19 mouse cellular contexts compared by ENCODE assay signal in the genomic region with DNA sequence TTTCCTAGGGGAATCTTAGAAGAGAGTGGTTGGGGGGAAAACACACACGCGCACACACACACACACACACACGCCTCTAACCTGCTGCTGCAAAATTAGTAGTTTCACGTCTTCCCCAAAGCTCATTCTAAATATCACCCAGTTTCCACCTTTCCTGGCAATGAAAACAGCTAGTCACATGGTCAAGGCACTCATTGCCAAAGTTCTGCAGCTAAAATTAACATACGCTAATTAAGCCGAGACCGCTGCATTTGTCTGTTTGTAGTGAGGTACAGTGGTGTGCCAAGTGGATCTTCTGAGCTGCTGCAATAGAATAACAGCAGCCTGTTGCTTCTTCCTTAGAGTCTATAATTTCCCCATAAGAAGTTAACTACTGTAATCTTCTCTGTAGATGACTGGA. TPM values are rescaled to one million over a fixed set of nuclear protein-coding genes. Genes with fewer than 3 reads are reported as not detected.
DNase-seq lines count a peak whose midpoint lies in the region; ATAC-seq and TF ChIP-seq lines count a peak whose summit lies in the region.
"Had no signal": no experiment of that assay in that cellular context is flagged by ENCODE, and none has a peak within 500 bp of the region (broad histone marks: within the 10 kb centered on the region; RNA-seq: fewer than 3 reads in every experiment).

No protein-coding gene starts in this region.

- ATAC-seq in forebrain, embryonic 13.5 days = peak; percentile 70
- no peak for ATAC-seq in forebrain, embryonic 11.5 days (replicated peaks; ENCODE audit: low FRiP score)
- no peak for ATAC-seq in midbrain, postnatal 0 days (ENCODE audit: low FRiP score)
- ATAC-seq in midbrain, embryonic 15.5 days (replicated peaks) = no peak
- ATAC-seq: CD4-positive, CD25-positive, alpha-beta regulatory T cell, adult 4 months; intestine, embryonic 15.5 days had no signal

- no peak overlapping the region for H3K9ac ChIP-seq in forebrain, embryonic 13.5 days
- no peak overlapping the region for H3K9ac ChIP-seq in forebrain, embryonic 11.5 days (ENCODE audit: low read length)
- H3K9ac ChIP-seq in midbrain, postnatal 0 days (replicated peaks; ENCODE audit: low read length, poor library complexity, severe bottlenecking) = no peak overlapping the region
- no peak overlapping the region for H3K9ac ChIP-seq in midbrain, embryonic 15.5 days
- H3K9ac ChIP-seq: embryonic facial prominence, embryonic 13.5 days; hindbrain, embryonic 13.5 days; intestine, embryonic 15.5 days had no signal

- H3K4me3 ChIP-seq in forebrain, embryonic 13.5 days = no peak overlapping the region
- no peak overlapping the region for H3K4me3 ChIP-seq in forebrain, embryonic 11.5 days (ENCODE audit: low read depth, low read length)
- H3K4me3 ChIP-seq in heart, embryonic 10.5 days = no peak overlapping the region
- H3K4me3 ChIP-seq in midbrain, postnatal 0 days (ENCODE audit: low read depth, low read length) = no peak overlapping the region
- no peak overlapping the region for H3K4me3 ChIP-seq in midbrain, embryonic 15.5 days
- H3K4me3 ChIP-seq: embryonic facial prominence, embryonic 13.5 days; hindbrain, embryonic 13.5 days; intestine, embryonic 15.5 days had no signal

- no peak for TF ChIP-seq CTCF in midbrain, postnatal 0 days (IDR thresholded peaks at IDR 0.05)

- no peak for DNase-seq in forebrain, embryonic 11.5 days (ENCODE audit: low spot score)
- DNase-seq in heart, embryonic 10.5 days (ENCODE audit: low spot score) = peak; percentile 58
- no peak for DNase-seq in heart, adult 18-20 months
- peak; percentile 37 for DNase-seq in midbrain, postnatal 0 days (ENCODE audit: low spot score)
- DNase-seq in right cerebral cortex, adult 18-20 months = no peak
- DNase-seq: B cell, adult 2 months; cerebellum, adult 18-20 months; cerebellum, adult 9-11 months; cerebellum, postnatal 36 days; gastrocnemius, postnatal 10 days; heart, postnatal 10 days; heart, postnatal 4 days had no signal

- no peak overlapping the region for H3K27ac ChIP-seq in forebrain, embryonic 13.5 days
- no peak overlapping the region for H3K27ac ChIP-seq in forebrain, embryonic 11.5 days (ENCODE audit: low read depth, low read length)
- H3K27ac ChIP-seq in heart, embryonic 10.5 days = no peak overlapping the region
- H3K27ac ChIP-seq in midbrain, postnatal 0 days (ENCODE audit: low read depth, low read length) = no peak overlapping the region
- no peak overlapping the region for H3K27ac ChIP-seq in midbrain, embryonic 15.5 days
- H3K27ac ChIP-seq: embryonic facial prominence, embryonic 13.5 days; hindbrain, embryonic 13.5 days; intestine, embryonic 15.5 days had no signal

- no peaks in the 10 kb centered on the region for H3K36me3 ChIP-seq in forebrain, embryonic 13.5 days (ENCODE audit: poor library complexity, severe bottlenecking)
- H3K36me3 ChIP-seq in forebrain, embryonic 11.5 days (ENCODE audit: control insufficient read depth, insufficient read depth, low read length) = no peaks in the 10 kb centered on the region
- H3K36me3 ChIP-seq in heart, embryonic 10.5 days = no peaks in the 10 kb centered on the region
- no peaks in the 10 kb centered on the region for H3K36me3 ChIP-seq in midbrain, postnatal 0 days (ENCODE audit: insufficient read depth, low read length)
- H3K36me3 ChIP-seq in midbrain, embryonic 15.5 days (replicated peaks) = no peaks in the 10 kb centered on the region
- H3K36me3 ChIP-seq: embryonic facial prominence, embryonic 13.5 days; G1E; hindbrain, embryonic 13.5 days; intestine, embryonic 15.5 days had no signal

- 59% methylated on average over 7 of the region's 7 CpGs for WGBS in forebrain, embryonic 13.5 days
- WGBS in forebrain, embryonic 11.5 days = 94% methylated on average over 7 of the region's 7 CpGs
- WGBS in heart, embryonic 10.5 days = 91% methylated on average over 7 of the region's 7 CpGs
- WGBS in midbrain, postnatal 0 days = 87% methylated on average over 7 of the region's 7 CpGs
- WGBS in midbrain, embryonic 15.5 days = 84% methylated on average over 7 of the region's 7 CpGs

- no peaks in the 10 kb centered on the region for H3K27me3 ChIP-seq in forebrain, embryonic 13.5 days
- no peaks in the 10 kb centered on the region for H3K27me3 ChIP-seq in forebrain, embryonic 11.5 days (ENCODE audit: control insufficient read depth, insufficient read depth, low read length)
- H3K27me3 ChIP-seq in heart, embryonic 10.5 days (ENCODE audit: insufficient read depth, poor library complexity, severe bottlenecking) = no peaks in the 10 kb centered on the region
- no peaks in the 10 kb centered on the region for H3K27me3 ChIP-seq in midbrain, postnatal 0 days (ENCODE audit: insufficient read depth, low read length)
- no peaks in the 10 kb centered on the region for H3K27me3 ChIP-seq in midbrain, embryonic 15.5 days (replicated peaks)
- H3K27me3 ChIP-seq: embryonic facial prominence, embryonic 13.5 days; intestine, embryonic 15.5 days had no signal

- H3K9me3 ChIP-seq in forebrain, embryonic 13.5 days (replicated peaks) = no peaks in the 10 kb centered on the region
- no peaks in the 10 kb centered on the region for H3K9me3 ChIP-seq in forebrain, embryonic 11.5 days (ENCODE audit: control insufficient read depth, low read length)
- no peaks in the 10 kb centered on the region for H3K9me3 ChIP-seq in heart, embryonic 10.5 days
- H3K9me3 ChIP-seq in midbrain, postnatal 0 days (ENCODE audit: low read length) = no peaks in the 10 kb centered on the region
- no peaks in the 10 kb centered on the region for H3K9me3 ChIP-seq in midbrain, embryonic 15.5 days
- H3K9me3 ChIP-seq: embryonic facial prominence, embryonic 13.5 days; G1E; hindbrain, embryonic 13.5 days; intestine, embryonic 15.5 days had no signal

- peaks cover 48% of the 10 kb centered on the region for H3K4me1 ChIP-seq in forebrain, embryonic 13.5 days
- H3K4me1 ChIP-seq in forebrain, embryonic 11.5 days (replicated peaks; ENCODE audit: control insufficient read depth, insufficient read depth, low read length) = 0 out of 2 replicates have a peak, but pooled peaks cover 2% of the 10 kb centered on the region
- H3K4me1 ChIP-seq in heart, embryonic 10.5 days = 0 out of 2 replicates have a peak, but pooled peaks cover under 1% of the 10 kb centered on the region
- H3K4me1 ChIP-seq in midbrain, postnatal 0 days (ENCODE audit: insufficient read depth, low read length) = no peaks in the 10 kb centered on the region
- H3K4me1 ChIP-seq in midbrain, embryonic 15.5 days = peaks cover 12% of the 10 kb centered on the region
- H3K4me1 ChIP-seq: embryonic facial prominence, embryonic 13.5 days; intestine, embryonic 15.5 days had no signal

- H3K4me2 ChIP-seq in forebrain, embryonic 13.5 days = no peak overlapping the region
- H3K4me2 ChIP-seq in forebrain, embryonic 11.5 days (ENCODE audit: low read depth, low read length, severe bottlenecking) = no peak overlapping the region
- no peak overlapping the region for H3K4me2 ChIP-seq in midbrain, postnatal 0 days (ENCODE audit: low read depth, low read length, poor library complexity, severe bottlenecking)
- no peak overlapping the region for H3K4me2 ChIP-seq in midbrain, embryonic 15.5 days
- H3K4me2 ChIP-seq: embryonic facial prominence, embryonic 13.5 days; hindbrain, embryonic 13.5 days; intestine, embryonic 15.5 days had no signal

RNA-seq across cellular contexts. Expression of gene Tshr, which starts 32.5 kb away (rescaled TPM):
- polyA plus RNA-seq in forebrain, embryonic 13.5 days (2015; fragmentation: Nextera tagmentation; extraction: Ambion mirVana) = 1.2 and 1.5 TPM in 2 replicates
- polyA plus RNA-seq in forebrain, embryonic 11.5 days (2014; fragmentation: Nextera tagmentation; extraction: Ambion mirVana) = 0.31 and 0.36 TPM in 2 replicates
- polyA plus RNA-seq in heart, embryonic 10.5 days (2016; fragmentation: Nextera tagmentation; extraction: Ambion mirVana) = 0.07 and 0.36 TPM in 2 replicates
- total RNA-seq in heart, adult 18-20 months (2021) = under 1 TPM; 0.32 to 0.72 TPM
- total RNA-seq in midbrain, postnatal 0 days (2014; rRNA removed) = 0.55 and 0.57 TPM in 2 replicates
- 0.50 and 0.53 TPM in 2 replicates for polyA plus RNA-seq in midbrain, postnatal 0 days (2015; fragmentation: Nextera tagmentation; extraction: Ambion mirVana)
- polyA plus RNA-seq in midbrain, embryonic 15.5 days (2015; fragmentation: Nextera tagmentation; extraction: Ambion mirVana) = 0.18 and 0.23 TPM in 2 replicates
- polyA plus RNA-seq: CD4-positive, CD25-positive, alpha-beta regulatory T cell, adult 4 months; G1E had no signal

RNA-seq across cellular contexts. Expression of gene Cep128, which starts 32.6 kb away (rescaled TPM):
- 8.9 and 9.9 TPM in 2 replicates for polyA plus RNA-seq in forebrain, embryonic 13.5 days (2015; fragmentation: Nextera tagmentation; extraction: Ambion mirVana)
- 12.9 TPM in 2 replicates for polyA plus RNA-seq in forebrain, embryonic 11.5 days (2014; fragmentation: Nextera tagmentation; extraction: Ambion mirVana)
- 6.3 and 7.1 TPM in 2 replicates for polyA plus RNA-seq in heart, embryonic 10.5 days (2016; fragmentation: Nextera tagmentation; extraction: Ambion mirVana)
- 10 to 100 TPM; 12.1 to 13.5 TPM for total RNA-seq in heart, adult 18-20 months (2021)
- total RNA-seq in midbrain, postnatal 0 days (2014; rRNA removed) = 8.4 and 11.4 TPM in 2 replicates
- 3.0 and 3.3 TPM in 2 replicates for polyA plus RNA-seq in midbrain, postnatal 0 days (2015; fragmentation: Nextera tagmentation; extraction: Ambion mirVana)
- polyA plus RNA-seq in midbrain, embryonic 15.5 days (2015; fragmentation: Nextera tagmentation; extraction: Ambion mirVana) = 3.9 and 4.0 TPM in 2 replicates

Comparison
In these comparisons a context has a peak if more than half of its experiments do, and no peak if none do; other contexts are left out.
1. DNase-seq: peak in heart, embryonic 10.5 days (single experiment) and midbrain, postnatal 0 days (single experiment); none in forebrain, embryonic 11.5 days (single experiment), heart, adult 18-20 months (0 of 2) and right cerebral cortex, adult 18-20 months (single experiment).